Mouse (Mus musculus): Measurements from ENCODE around the gene Itpa. TPM values are rescaled to one million over a fixed set of nuclear protein-coding genes. Genes with fewer than 3 reads are reported as not detected.
A peak's percentile ranks its signal among the peaks of the same experiment; 100 is the strongest.

Gene Itpa
- polyA plus RNA-seq, 1 experiment from 2014 or later = 124 TPM

GRCm38 (mm10) chr2:130677211-130677610 lies 9.8 kb downstream of the Itpa start:
- Histone ChIP-seq H3K27ac (ENCODE audit: low read length) (no peak overlapping the region), H3K27me3 (replicated peaks; ENCODE audit: control insufficient read depth, insufficient read depth, low read length) (no peaks in the 10 kb centered on the region), H3K9me3 (ENCODE audit: control insufficient read depth, low read length) (no peaks in the 10 kb centered on the region), H3K4me2 (ENCODE audit: low read length) (no peak overlapping the region), H3K4me1 (replicated peaks; ENCODE audit: control insufficient read depth, insufficient read depth, low read length) (no peaks in the 10 kb centered on the region), H3K36me3 (ENCODE audit: control insufficient read depth, insufficient read depth) (peaks cover 63% of the 10 kb centered on the region), H3K9ac (replicated peaks; ENCODE audit: low read depth, low read length) (no peak overlapping the region), H3K4me3 (replicated peaks; ENCODE audit: low read length) (no peak overlapping the region)
- WGBS = 91% methylated on average over 10 of the region's 10 CpGs
- ATAC-seq = no peak

- no peak overlapping the region for H3K4me2 ChIP-seq (ENCODE audit: low read length)
- peaks cover 59% of the 10 kb centered on the region for H3K36me3 ChIP-seq (ENCODE audit: control insufficient read depth, insufficient read depth)
- no peaks in the 10 kb centered on the region for H3K9me3 ChIP-seq (ENCODE audit: control insufficient read depth, low read length)
- no peaks in the 10 kb centered on the region for H3K4me1 ChIP-seq (replicated peaks; ENCODE audit: control insufficient read depth, insufficient read depth, low read length)
- no peak overlapping the region for H3K4me3 ChIP-seq (replicated peaks; ENCODE audit: low read length)
- H3K9ac ChIP-seq (replicated peaks; ENCODE audit: low read depth, low read length) = no peak overlapping the region
- 88% methylated on average over 12 of the region's 12 CpGs for WGBS
- H3K27ac ChIP-seq (ENCODE audit: low read length) = no peak overlapping the region
- no peaks in the 10 kb centered on the region for H3K27me3 ChIP-seq (replicated peaks; ENCODE audit: control insufficient read depth, insufficient read depth, low read length)
- ATAC-seq = no peak
These were observed 11.7 kb downstream of the Itpa start for GRCm38 (mm10) chr2:130679154-130679553.

GRCm38 (mm10) chr2:130679899-130680298 lies 12.5 kb downstream of the Itpa start:
- Histone ChIP-seq H3K4me3 (replicated peaks; ENCODE audit: low read length) (no peak overlapping the region), H3K27ac (ENCODE audit: low read length) (no peak overlapping the region), H3K27me3 (replicated peaks; ENCODE audit: control insufficient read depth, insufficient read depth, low read length) (no peaks in the 10 kb centered on the region), H3K4me1 (replicated peaks; ENCODE audit: control insufficient read depth, insufficient read depth, low read length) (no peaks in the 10 kb centered on the region), H3K4me2 (ENCODE audit: low read length) (no peak overlapping the region), H3K36me3 (ENCODE audit: control insufficient read depth, insufficient read depth) (peaks cover 54% of the 10 kb centered on the region), H3K9ac (replicated peaks; ENCODE audit: low read depth, low read length) (no peak overlapping the region), H3K9me3 (ENCODE audit: control insufficient read depth, low read length) (no peaks in the 10 kb centered on the region)
- ATAC-seq = no peak
- 88% methylated on average over 6 of the region's 6 CpGs for WGBS

- peaks cover 39% of the 10 kb centered on the region for H3K36me3 ChIP-seq (ENCODE audit: control insufficient read depth, insufficient read depth)
- H3K4me1 ChIP-seq (replicated peaks; ENCODE audit: control insufficient read depth, insufficient read depth, low read length) = no peaks in the 10 kb centered on the region
- 81% methylated on average over 3 of the region's 3 CpGs for WGBS
- no peak for ATAC-seq
- no peaks in the 10 kb centered on the region for H3K27me3 ChIP-seq (replicated peaks; ENCODE audit: control insufficient read depth, insufficient read depth, low read length)
- H3K4me2 ChIP-seq (ENCODE audit: low read length) = no peak overlapping the region
- H3K9ac ChIP-seq (replicated peaks; ENCODE audit: low read depth, low read length) = no peak overlapping the region
- no peak overlapping the region for H3K4me3 ChIP-seq (replicated peaks; ENCODE audit: low read length)
- H3K9me3 ChIP-seq (ENCODE audit: control insufficient read depth, low read length) = no peaks in the 10 kb centered on the region
- H3K27ac ChIP-seq (ENCODE audit: low read length) = no peak overlapping the region
These were observed 14.1 kb downstream of the Itpa start for GRCm38 (mm10) chr2:130681531-130681930.

- Histone ChIP-seq H3K4me2 (ENCODE audit: low read length) (no peak overlapping the region), H3K27me3 (replicated peaks; ENCODE audit: control insufficient read depth, insufficient read depth, low read length) (no peaks in the 10 kb centered on the region), H3K9me3 (ENCODE audit: control insufficient read depth, low read length) (no peaks in the 10 kb centered on the region), H3K36me3 (ENCODE audit: control insufficient read depth, insufficient read depth) (peaks cover 10% of the 10 kb centered on the region), H3K27ac (ENCODE audit: low read length) (no peak overlapping the region), H3K4me3 (replicated peaks; ENCODE audit: low read length) (no peak overlapping the region), H3K4me1 (replicated peaks; ENCODE audit: control insufficient read depth, insufficient read depth, low read length) (no peaks in the 10 kb centered on the region), H3K9ac (replicated peaks; ENCODE audit: low read depth, low read length) (no peak overlapping the region)
- WGBS = 89% methylated on average over 9 of the region's 9 CpGs
- ATAC-seq = no peak
These were observed 18.0 kb downstream of the Itpa start for GRCm38 (mm10) chr2:130685426-130685825.

GRCm38 (mm10) chr2:130689011-130689410 lies 21.6 kb downstream of the Itpa start:
- H3K9me3 ChIP-seq (ENCODE audit: control insufficient read depth, low read length) = no peaks in the 10 kb centered on the region
- no peaks in the 10 kb centered on the region for H3K27me3 ChIP-seq (replicated peaks; ENCODE audit: control insufficient read depth, insufficient read depth, low read length)
- no peak for ATAC-seq
- WGBS = 79% methylated on average over 2 of the region's 2 CpGs
- H3K27ac ChIP-seq (ENCODE audit: low read length) = no peak overlapping the region
- no peak overlapping the region for H3K4me2 ChIP-seq (ENCODE audit: low read length)
- no peak overlapping the region for H3K9ac ChIP-seq (replicated peaks; ENCODE audit: low read depth, low read length)
- no peak overlapping the region for H3K4me3 ChIP-seq (replicated peaks; ENCODE audit: low read length)
- H3K4me1 ChIP-seq (replicated peaks; ENCODE audit: control insufficient read depth, insufficient read depth, low read length) = no peaks in the 10 kb centered on the region
- H3K36me3 ChIP-seq (ENCODE audit: control insufficient read depth, insufficient read depth) = no peaks in the 10 kb centered on the region; the same call in 1 of the 2 replicates

GRCm38 (mm10) chr2:130693563-130693962 lies 26.2 kb downstream of the Itpa start:
- no peak for ATAC-seq
- WGBS = 44% methylated on average over 3 of the region's 3 CpGs

GRCm38 (mm10) chr2:130696700-130697152 lies 29.3 kb downstream of the Itpa start:
- H3K4me1 ChIP-seq (replicated peaks; ENCODE audit: control insufficient read depth, insufficient read depth, low read length) = peaks cover 17% of the 10 kb centered on the region
- no peak overlapping the region for H3K27ac ChIP-seq (ENCODE audit: low read length)
- ATAC-seq = no peak; the same call in none of the 2 replicates
- H3K4me2 ChIP-seq (ENCODE audit: low read length) = peak overlapping the region; percentile 100
- H3K27me3 ChIP-seq (replicated peaks; ENCODE audit: control insufficient read depth, insufficient read depth, low read length) = peaks cover 13% of the 10 kb centered on the region
- H3K36me3 ChIP-seq (ENCODE audit: control insufficient read depth, insufficient read depth) = no peaks in the 10 kb centered on the region
- peak overlapping the region; percentile 57 for H3K4me3 ChIP-seq (replicated peaks; ENCODE audit: low read length)
- H3K9ac ChIP-seq (replicated peaks; ENCODE audit: low read depth, low read length) = peak overlapping the region; percentile 59
- no peaks in the 10 kb centered on the region for H3K9me3 ChIP-seq (ENCODE audit: control insufficient read depth, low read length)
- under 1% methylated on average over 31 of the region's 31 CpGs for WGBS

More at GRCm38 (mm10) chr2:130693563-130693962, 26.2 kb downstream of the Itpa start:
- H3K4me1 ChIP-seq (replicated peaks; ENCODE audit: control insufficient read depth, insufficient read depth, low read length) = peaks cover 17% of the 10 kb centered on the region
- peaks cover 11% of the 10 kb centered on the region for H3K27me3 ChIP-seq (replicated peaks; ENCODE audit: control insufficient read depth, insufficient read depth, low read length)
- no peak overlapping the region for H3K4me3 ChIP-seq (replicated peaks; ENCODE audit: low read length)
- H3K27ac ChIP-seq (ENCODE audit: low read length) = no peak overlapping the region
- H3K4me2 ChIP-seq (ENCODE audit: low read length) = no peak overlapping the region
- no peaks in the 10 kb centered on the region for H3K36me3 ChIP-seq (ENCODE audit: control insufficient read depth, insufficient read depth)
- H3K9ac ChIP-seq (replicated peaks; ENCODE audit: low read depth, low read length) = no peak overlapping the region
- H3K9me3 ChIP-seq (ENCODE audit: control insufficient read depth, low read length) = no peaks in the 10 kb centered on the region

- Histone ChIP-seq H3K27me3 (replicated peaks; ENCODE audit: control insufficient read depth, insufficient read depth, low read length) (peaks cover 13% of the 10 kb centered on the region), H3K36me3 (ENCODE audit: control insufficient read depth, insufficient read depth) (no peaks in the 10 kb centered on the region), H3K4me3 (replicated peaks; ENCODE audit: low read length) (peak within 1 kb of the TSS; percentile 57), H3K27ac (ENCODE audit: low read length) (no peak within 1 kb of the TSS), H3K9ac (replicated peaks; ENCODE audit: low read depth, low read length) (peak within 1 kb of the TSS; percentile 59), H3K4me2 (ENCODE audit: low read length) (peak within 1 kb of the TSS; percentile 100), H3K4me1 (replicated peaks; ENCODE audit: control insufficient read depth, insufficient read depth, low read length) (peaks cover 17% of the 10 kb centered on the region), H3K9me3 (ENCODE audit: control insufficient read depth, low read length) (no peaks in the 10 kb centered on the region)
- WGBS = under 1% methylated on average over 65 of the region's 65 CpGs
- peak; percentile 66 for ATAC-seq
These were observed 29.9 kb downstream of the Itpa start, which contains the start of gene Slc4a11 for GRCm38 (mm10) chr2:130697153-130697810. Gene Slc4a11 (minus strand): TSS chr2:130697519.
